Mouse (Mus musculus): ENCODE measurements around the gene Gabbr1.
A peak's percentile ranks its signal among the peaks of the same experiment; 100 is the strongest.
"Not testable (repeated sequence)": the region's sequence is repeated elsewhere in the genome, so short reads cannot be mapped to it uniquely, and the experiment has no call there.

The Gabbr1 gene

DNA sequence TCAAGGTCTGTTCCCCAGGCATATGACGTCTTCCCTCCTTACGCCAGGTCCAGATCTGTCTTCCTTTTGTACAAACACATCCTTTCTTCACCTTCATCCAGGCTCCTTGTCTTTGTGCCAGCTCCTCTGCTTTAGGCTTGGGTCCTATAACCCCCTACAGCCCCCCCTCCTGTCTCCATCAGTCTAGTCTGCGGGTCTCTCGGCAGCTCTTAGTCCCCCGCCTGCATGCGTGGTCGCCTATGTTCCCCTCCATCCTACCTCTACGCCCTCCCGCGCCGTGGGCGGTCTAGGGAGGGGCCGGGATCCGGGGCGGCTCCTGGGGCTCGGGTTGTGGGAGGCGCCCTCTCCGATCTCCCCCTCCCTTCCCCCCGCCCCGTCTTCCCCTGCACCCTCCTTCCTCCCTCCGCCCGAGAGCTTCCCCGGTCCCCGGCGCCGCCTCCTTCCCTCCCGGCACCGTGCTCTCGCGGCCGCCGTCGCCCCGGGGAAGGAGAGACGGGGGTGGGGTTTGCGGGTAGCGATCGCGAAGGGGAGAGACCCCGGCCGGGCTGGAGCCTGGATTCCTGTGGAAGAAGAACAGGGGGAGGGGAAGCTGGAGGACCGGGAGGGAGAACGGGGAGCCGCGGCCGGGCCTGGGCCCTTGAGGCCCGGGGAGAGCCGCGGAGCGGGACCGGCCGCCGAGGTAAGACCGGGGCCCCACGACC, at the start of gene Gabbr1:
TSS of gene Gabbr1 (plus strand) at position 356 of the 701 bp plus-strand sequence.
- peak; percentile 33 to 73 for DNase-seq (ENCODE audit: low spot score in 2 of 2)

DNA sequence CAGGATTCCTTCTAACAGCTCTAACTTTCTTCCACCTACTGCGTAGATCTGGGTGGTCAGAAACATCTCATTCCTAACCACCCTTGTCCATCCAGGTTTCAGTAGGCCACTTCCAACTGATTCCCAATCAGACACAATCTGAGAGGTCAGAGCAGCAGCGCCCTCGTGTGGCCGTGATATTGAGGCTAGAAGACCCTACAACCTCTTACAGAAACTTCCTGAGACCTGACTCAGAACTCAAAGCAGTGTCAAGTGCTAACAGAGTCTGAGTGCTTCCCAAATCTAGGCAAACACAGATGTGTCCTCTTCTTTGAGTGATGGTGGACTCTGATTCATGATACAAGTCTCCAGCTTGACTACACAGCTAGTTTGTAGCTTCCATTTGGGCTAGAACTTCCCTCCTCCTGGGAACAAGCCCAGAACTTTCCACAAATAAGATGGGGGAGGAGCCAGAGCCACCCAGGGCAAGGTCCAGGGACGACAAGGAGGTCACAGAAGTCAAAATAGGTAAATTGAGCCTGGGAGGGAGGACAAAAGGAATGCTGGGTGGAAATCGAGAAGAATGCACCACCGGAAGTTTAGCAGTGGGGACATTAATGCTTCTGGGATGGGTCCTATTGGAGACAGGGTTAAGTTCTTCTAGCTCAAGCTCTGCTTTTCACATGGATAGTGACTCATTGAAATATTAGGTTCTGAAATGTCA, 48.6 kb upstream of the Gabbr1 start:
- DNase-seq (ENCODE audit: low spot score in 2 of 2), result peak; percentile 36 to 74

DNA sequence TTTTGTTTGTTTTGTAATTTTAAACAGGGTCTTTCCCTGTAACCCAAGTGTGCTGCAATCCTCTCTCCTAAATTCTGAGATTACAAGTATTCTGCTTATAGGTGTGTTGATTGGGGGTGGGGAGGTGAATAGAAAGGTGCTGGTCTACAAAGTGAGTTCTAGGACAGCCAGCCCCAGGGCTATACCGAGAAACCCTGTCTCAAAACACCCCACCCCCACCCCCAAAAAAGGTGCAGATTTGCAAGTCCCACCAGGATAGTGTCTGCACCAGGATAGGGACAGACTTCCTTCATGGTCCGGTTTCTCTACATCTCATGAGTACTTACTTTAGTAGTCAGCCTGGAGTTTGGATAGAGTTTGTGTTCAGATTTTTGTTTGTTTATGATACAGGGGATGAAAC, 47.3 kb upstream of the Gabbr1 start:
- no peak for DNase-seq (ENCODE audit: low spot score in 2 of 2)

DNA sequence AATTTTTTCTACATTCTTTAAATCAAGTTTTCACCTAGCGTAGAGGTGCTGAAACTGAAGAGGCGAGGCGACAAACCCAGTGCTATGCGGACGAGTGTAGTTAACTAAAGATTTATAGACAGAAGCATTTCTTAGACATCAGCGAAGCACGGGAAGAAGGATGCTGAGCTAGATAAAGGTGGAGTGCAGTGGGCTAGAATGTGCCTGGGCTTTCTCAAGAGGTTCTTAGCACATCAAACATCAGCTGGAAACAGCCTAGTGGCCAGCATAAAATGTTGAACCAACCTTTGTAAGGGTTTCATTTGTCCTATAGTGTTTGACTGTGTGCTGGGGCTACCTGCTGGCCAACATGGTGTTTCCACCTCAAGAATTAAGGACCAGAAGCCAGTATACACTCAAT, 44.9 kb upstream of the Gabbr1 start, which contains the start of gene Zfp57:
TSS of gene Zfp57 (plus strand) at position 301 of the 400 bp plus-strand sequence.
- no peak for DNase-seq (ENCODE audit: low spot score in 2 of 2)

DNA sequence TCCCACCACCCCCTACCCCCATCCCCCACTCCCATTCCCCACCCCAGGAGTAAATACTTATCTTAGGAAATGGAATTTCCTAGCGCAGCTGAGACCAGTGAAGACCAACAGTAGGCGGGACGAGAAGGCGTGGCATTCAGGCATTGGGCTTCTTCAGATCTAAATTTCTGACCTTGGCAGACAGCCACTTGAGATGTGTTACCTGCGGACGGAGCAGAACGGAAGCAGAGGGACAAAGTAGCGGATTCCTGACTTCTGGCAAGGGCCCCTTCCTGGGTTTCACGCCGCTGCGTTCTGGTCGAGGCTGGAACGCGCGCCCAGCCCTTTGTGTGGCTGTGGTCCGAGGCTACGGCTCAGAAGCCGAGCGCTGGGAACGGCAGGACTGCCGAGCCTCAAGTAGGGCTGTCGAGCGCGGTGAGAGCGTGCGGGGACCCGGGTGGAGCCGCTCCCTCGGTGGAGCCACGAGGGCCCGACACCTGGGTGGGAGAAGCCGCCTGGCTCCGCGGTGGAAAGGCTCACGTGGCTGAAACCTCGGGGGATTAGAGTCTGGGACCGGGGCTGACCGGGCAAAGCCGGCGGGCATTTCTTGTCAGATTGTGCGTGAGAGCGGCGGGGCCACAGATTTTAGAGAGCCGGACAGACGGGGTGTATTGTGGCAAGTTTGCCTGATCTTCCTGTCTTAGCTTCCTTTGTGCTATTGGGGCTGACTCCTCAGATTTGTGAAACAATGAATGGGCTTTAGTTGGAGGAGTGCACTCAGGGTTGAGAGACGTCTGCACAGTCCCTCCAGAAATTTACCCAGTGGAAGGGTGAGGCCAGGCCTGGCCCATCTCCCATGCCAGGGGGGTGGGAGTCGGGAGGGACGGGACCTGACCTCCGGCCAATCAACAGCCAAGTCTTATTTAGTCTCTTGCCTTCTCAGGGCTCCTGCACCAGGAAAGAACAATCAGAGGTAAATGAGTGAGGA, 43.1 kb upstream of the Gabbr1 start:
- no peak for DNase-seq (ENCODE audit: low spot score in 2 of 2)

DNA sequence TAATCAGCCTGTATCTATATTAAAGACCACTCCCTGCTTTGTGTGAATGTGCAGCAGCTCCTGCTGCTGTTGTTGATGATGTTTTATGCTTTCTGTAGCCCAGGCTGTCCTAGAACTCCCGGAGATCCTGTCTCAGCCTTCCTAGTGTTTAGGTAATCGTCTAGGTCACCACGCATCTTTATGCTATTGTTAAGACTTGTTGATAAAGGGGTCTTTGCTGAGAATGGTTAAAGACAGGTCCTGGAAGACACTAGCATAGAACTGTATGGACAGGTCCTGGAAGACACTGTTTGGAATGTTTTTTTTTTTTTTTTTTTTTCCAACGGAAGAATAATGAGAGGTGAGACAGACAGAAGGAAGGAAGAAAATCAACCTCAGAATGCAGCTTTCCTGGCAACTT, 42.4 kb upstream of the Gabbr1 start:
- no peak for DNase-seq (ENCODE audit: low spot score in 2 of 2)

DNA sequence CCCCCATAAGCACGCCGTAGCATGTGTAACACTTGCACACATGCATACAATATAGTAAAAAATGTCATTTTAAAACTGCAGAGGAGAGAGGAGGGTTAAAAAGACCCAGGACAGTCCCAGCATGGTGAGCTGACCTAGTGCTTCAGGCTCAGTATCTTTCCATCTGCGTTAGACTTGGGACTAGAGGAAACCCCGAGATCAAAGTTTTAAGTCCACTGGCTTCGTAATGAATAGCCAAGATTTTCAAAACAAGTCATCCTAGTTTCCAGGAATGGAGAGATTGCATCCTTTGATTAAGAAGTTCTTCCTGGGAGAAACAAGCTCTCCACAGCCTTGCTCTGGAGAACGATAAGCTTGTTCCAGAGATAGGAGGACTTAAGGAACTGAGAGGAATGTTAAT, 37.6 kb upstream of the Gabbr1 start:
- DNase-seq (ENCODE audit: low spot score in 2 of 2), result no peak

DNA sequence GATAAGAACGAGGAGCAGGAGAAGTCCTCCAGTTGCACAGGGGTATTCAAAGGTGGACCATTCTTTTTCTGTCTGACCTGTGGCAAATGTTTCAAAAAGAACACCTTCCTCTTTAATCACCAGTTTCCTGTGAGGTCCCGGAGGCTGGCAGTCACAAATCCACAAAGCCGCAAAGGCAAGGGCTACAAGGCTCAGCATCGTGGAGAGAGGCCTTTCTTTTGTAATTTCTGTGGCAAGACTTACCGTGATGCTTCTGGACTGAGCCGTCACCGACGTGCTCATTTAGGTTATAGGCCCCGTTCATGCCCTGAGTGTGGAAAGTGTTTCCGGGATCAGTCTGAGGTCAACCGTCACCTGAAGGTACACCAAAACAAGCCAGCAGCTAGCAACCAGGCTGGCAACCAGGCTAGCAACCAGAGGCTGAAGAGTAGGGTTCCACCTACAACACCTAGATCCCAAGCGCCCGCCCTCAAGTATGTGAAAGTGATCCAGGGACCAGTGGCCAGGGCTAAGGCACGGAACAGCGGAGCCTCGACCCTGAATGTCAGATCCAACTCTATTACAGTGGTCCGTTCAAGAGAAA, 36.2 kb upstream of the Gabbr1 start:
- no peak for DNase-seq (ENCODE audit: low spot score in 2 of 2)

DNA sequence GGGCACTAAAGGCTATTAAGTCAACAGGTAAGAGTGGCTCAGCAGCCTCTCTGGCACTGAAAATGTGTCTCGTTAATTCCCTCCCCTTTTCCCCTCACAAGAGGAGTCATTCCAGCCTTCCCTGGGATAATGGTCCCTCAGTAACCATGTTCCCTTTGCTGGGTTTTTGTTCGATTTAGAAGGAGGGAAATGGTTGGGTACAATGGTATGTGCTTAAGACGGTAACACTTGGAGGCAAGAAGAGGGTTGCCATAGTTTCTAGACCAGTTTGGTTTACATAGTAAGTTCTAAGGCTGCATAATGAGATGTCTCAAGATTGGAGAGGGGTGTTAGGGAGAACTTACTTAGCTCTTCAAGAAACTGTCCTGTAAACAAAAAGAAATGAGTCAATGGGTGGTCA, 34.0 kb upstream of the Gabbr1 start:
- no peak for DNase-seq (ENCODE audit: low spot score in 2 of 2)

DNA sequence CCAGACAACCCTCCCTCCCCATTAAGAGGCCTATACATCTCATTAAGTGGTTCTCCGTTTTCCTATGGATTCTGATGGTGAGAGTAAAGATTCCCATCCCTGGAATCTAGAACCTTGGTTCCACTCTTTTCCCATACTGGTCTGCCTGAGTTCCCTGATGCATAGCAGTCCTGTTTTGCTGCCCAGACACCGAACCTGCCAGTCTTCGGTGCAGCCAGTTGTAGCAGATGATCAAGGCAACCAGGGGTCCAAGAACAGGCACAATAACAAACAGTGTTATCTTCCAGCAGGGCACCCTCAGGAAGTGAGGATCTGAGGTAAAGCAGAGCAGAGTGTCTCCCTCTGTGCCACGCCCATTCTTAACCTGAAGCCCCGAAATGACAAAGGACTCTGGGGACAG, 33.6 kb upstream of the Gabbr1 start:
- no peak for DNase-seq (ENCODE audit: low spot score in 2 of 2)

DNA sequence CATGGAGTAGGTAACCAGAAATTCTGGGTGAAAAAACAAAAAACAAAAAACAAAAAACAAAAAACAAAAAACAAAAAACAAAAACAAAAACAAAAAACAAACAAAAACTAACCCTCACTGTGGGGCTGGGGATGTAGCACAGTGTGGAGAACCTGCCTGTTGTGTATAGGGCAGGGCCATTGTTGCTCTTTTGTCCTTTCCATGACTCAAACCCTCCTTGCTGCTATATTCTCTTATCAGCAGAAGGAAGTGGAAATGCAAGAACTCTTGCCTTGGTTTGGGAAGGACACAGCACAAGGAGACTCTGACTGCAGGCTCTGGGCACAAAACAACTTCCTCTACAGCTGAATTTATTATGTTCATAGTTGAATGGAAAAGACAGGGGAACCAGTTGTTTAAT, 29.4 kb upstream of the Gabbr1 start:
- DNase-seq (ENCODE audit: low spot score in 2 of 2), result no peak

DNA sequence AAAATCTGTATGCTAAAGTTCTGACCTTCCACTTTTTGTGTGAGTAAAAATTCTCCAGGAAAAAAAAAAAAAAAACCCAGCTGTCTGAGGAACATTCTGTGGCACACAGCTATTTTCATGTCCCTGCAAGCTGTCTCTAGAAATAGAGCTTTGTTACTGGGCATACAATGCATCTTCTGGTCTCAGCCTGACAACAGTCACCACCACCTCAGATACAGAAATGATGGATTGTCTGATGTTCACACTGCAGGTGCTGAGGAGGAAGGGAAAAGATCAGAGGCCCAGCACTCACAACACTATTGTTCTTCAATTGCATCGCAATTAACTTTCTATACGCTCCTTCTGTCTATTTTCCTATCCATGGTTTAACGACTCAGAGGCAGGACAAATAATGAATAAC, 27.4 kb upstream of the Gabbr1 start:
- DNase-seq (ENCODE audit: low spot score in 2 of 2), result no peak

DNA sequence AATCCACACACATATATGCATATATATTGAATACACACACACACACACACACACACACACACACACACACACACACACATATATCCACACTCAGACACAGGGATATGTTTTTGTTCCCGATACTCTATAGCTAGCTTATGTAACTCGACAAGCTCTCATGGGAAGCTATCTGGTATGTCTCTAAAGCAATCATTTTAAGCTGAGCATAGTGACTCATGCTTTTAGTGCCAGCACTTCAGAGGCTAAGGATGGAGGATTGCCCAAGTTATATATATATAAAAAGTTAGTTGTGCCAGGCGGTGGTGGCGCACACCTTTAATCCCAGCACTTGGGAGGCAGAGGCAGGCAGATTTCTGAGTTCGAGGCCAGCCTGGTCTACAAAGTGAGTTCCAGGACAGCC, 26.5 kb upstream of the Gabbr1 start:
- not testable (repeated sequence) for DNase-seq (ENCODE audit: low spot score in 2 of 2)

DNA sequence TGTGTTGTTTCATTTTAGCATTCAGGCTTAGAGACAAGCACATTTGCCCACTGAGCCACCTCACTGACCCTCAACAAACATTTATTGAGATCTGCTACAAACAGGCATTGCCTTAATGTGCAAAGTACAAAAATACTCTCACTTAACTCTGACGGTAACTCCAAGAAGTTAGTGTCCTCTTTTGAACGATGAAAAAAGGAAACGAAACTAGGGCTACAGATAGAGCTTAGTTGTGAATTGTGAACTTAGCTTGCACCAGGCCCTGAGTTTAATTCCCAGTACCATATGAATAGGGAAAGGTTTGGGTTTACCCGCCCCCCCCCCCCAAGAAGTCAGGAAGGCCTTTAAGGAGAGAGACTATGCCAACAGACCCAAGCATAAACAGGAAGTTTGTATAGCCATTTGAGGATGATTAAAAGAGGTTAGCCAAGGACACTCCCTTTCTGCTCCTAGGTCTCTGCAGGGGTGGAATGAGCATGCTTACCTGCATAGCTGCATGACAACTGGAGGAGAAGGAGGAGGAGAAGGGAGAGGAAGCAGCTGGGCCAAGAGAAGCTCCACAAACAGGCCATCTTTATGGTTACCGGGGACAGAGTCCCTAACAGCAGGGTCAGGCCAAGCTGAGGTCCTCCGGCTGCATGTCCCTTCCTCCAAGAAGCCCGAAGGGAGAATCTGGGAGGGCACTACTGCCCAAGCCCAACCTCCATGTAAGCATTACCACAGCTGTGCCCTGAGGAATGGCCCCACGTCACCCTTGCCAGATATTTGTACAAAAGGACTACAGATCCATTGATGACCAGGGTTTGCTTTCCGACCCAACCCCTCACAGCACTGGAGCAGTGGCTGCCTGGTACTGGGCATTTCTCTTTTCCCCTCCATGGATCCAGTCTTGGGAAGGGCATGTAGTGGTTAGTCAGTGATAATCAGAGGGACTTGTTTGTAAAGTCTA, 22.9 kb upstream of the Gabbr1 start, which contains the start of gene Mog:
TSS of gene Mog (minus strand) at position 771 of the 949 bp plus-strand sequence.
- DNase-seq (ENCODE audit: low spot score in 2 of 2), result no peak

DNA sequence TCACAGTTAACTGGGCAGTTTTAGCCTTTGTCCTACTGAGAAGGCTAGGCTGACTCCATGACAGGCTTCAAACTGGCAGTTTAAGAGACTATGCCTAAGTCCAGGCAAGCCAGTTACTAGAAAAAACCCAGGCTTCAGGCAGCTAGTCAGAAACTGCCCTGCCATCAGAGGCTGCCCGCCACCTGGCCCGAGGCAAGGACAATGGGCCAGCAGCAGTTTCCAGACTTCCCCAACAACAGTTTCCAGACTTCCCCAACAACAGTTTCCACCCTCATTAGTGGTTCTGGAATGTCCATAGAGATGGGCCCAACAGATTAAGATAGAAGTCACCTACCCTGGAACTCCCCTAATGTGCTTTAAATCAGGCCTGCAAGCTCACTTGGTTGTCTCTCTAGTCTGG, 19.3 kb upstream of the Gabbr1 start:
- no peak for DNase-seq (ENCODE audit: low spot score in 2 of 2)

DNA sequence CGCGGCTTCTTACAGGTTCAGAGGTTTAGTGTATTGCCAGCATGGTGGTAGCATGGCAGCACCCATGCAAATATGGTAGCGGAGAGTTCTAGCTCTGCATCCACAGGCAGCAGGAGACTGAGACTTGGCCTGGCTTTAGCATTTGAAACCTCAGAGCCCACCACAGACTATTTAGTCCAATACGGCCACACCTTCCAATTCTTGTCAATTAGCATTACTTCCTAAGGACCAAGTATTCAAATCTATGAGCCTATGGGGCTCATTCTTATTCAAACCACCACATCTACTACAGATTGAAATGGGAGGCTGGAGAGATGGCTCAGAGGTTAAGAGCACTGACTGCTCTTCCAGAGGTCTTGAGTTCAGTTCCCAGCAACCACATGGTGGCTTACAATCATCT, 18.3 kb upstream of the Gabbr1 start:
- no peak for DNase-seq (ENCODE audit: low spot score in 2 of 2)

DNA sequence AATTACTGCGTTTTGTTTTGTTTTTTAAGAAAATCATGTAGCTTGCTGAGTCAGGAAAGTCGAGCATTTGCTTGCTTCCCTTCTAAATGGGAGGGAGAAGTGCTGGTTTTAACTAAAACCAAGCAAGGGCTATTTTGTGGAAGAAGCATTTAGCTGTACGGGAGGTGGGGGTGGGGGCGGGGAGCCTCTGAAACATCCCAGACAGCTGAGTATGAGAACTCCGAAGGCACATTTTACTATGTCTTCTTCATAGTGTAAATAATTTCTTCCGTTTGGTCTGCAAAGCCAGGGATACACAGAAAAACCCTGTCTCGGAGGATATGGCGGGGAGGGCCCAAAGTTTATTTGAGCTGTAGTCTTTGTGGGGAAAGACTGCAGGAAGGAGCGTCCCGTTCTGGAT, 17.6 kb upstream of the Gabbr1 start:
- no peak for DNase-seq (ENCODE audit: low spot score in 2 of 2)

DNA sequence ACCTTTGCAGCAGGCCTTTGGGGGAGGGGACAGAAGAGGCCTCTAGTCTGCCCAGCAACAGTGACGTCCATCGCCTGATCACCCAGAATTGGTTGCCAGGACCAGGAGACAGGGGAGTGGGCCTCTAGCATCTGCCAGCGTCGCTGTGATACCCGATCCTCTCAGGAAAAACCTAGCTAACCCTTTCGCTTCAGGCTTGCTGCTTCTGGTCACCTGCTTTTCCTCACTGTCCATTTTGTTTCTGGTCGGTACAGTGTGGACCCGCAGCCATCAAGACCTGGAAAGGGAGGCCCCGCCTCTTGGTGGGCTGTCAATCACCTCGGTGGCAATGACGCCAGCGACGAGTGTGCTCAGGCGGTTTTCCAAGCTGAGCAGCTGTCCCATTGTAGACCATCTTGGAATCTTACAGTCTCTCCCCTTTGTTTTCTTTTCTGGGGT, 17.1 kb upstream of the Gabbr1 start:
- peak; percentile 35 to 73 for DNase-seq (ENCODE audit: low spot score in 2 of 2)

DNA sequence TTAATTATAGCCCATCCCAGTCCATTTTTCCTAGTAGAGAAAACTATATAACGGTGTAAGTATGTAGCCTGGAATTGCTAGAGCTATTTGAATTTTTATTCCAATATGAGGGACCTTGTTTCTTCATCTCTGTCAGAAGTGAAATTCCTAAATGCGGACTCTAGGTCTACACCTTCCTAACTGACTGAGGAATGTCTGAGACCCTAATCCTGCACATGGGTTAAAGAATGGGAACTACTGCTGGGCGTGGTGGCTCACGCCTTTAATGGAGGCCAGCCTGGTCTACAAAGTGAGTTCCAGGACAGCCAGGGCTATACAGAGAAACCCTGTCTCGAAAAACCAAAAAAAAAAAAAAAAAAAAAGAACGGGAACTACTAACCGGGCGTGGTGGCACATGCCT, 16.6 kb upstream of the Gabbr1 start:
- no peak for DNase-seq (ENCODE audit: low spot score in 2 of 2)

DNA sequence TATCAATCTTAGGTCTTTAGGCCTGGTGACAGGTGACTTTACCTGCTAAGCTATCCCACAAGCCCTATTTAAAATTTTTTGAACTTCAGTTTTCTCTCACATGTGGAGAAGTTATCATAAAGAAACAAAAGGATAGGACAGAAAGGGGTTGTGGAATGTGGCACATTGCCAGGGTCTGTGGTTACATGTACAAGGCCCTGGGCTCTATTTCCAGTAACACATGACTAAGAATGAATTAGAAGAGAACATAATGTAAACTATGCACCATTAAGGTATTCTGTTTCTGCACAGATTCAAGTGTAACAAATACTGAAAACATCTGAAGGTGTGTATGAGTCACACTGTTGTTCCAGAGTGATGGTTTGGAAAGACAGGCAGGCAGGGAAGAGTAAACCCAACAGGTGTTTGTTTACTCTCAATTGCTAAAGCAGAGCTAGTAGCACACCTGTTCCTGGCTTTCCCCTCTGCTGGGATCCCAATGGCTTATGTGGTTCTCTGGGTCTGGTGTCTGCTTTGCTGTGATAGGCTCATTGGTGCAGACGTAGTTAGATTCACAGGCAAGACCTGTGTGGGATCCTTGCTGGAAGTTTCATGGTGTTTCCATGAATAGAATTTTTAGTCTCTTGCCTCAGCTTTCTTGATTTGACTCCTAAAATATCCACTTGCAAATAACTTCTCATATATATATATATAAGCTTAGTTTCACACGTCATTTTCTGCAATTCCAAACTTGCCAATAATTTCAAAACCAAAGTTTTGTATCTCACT, 6.5 kb upstream of the Gabbr1 start:
- no peak for DNase-seq (ENCODE audit: low spot score in 2 of 2)
